ENCODE assay signal across 7 mouse cellular contexts in the genomic region with DNA sequence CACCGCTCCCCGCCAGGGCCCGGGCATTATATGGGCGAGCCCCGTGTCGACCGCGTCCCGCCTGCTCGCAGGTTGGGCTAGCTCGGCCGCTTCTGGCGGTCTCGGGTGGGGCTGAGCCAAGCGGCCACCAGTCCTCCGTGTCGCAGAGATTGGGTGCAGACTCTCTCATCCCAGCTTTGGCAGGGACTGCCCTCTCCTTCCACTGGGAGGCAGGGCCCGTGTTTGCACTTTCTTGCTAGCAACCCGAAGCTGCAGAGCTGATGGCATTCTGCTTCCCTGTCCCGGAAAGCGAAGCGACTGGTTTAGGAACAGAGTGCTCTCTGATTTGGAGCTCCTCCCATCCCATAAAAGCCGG. TPM values are rescaled to one million over a fixed set of nuclear protein-coding genes. Genes with fewer than 3 reads are reported as not detected.
DNase-seq lines count a peak whose midpoint lies in the region; ATAC-seq and TF ChIP-seq lines count a peak whose summit lies in the region.

No protein-coding gene starts in this region.

- peak overlapping the region; percentile 68 for H3K4me2 ChIP-seq in hindbrain, postnatal 0 days (ENCODE audit: low read depth, low read length)
- peak overlapping the region; percentile 83 for H3K4me2 ChIP-seq in midbrain, embryonic 13.5 days (replicated peaks)

- H3K27me3 ChIP-seq in spleen, adult 2 months (ENCODE audit: control insufficient read depth, insufficient read depth, low read length), result no peaks in the 10 kb centered on the region
- H3K27me3 ChIP-seq in hindbrain, postnatal 0 days (ENCODE audit: insufficient read depth, low read length), result no peaks in the 10 kb centered on the region
- H3K27me3 ChIP-seq in midbrain, embryonic 13.5 days, result no peaks in the 10 kb centered on the region

- H3K9ac ChIP-seq in hindbrain, postnatal 0 days (replicated peaks; ENCODE audit: low read length), result peak overlapping the region; percentile 83
- H3K9ac ChIP-seq in midbrain, embryonic 13.5 days (replicated peaks), result peak overlapping the region; percentile 94

- peak; percentile 18 for ATAC-seq in hindbrain, postnatal 0 days
- ATAC-seq in midbrain, embryonic 13.5 days, result no peak

- WGBS in spleen, adult 2 months, result under 1% methylated on average over 23 of the region's 23 CpGs
- WGBS in hindbrain, postnatal 0 days, result under 1% methylated on average over 23 of the region's 23 CpGs
- WGBS in midbrain, embryonic 13.5 days, result under 1% methylated on average over 23 of the region's 23 CpGs

- H3K27ac ChIP-seq in spleen, adult 2 months (ENCODE audit: insufficient read depth, low read length), result peak overlapping the region; percentile 97
- peak overlapping the region; percentile 89 for H3K27ac ChIP-seq in cortical plate, adult 2 months (ENCODE audit: insufficient read depth, low read length)
- H3K27ac ChIP-seq in hindbrain, postnatal 0 days, result peak overlapping the region; percentile 99
- peak overlapping the region; percentile 99 for H3K27ac ChIP-seq in midbrain, embryonic 13.5 days

- H3K9me3 ChIP-seq in hindbrain, postnatal 0 days (ENCODE audit: low read length), result no peaks in the 10 kb centered on the region
- H3K9me3 ChIP-seq in midbrain, embryonic 13.5 days, result no peaks in the 10 kb centered on the region

- DNase-seq in spleen, adult 2 months (ENCODE audit: low read depth in 1 of 2, low spot score in 2 of 2), result no peak
- no peak for DNase-seq in spleen, postnatal 10 days (ENCODE audit: low spot score in 2 of 2)
- DNase-seq in hindbrain, postnatal 0 days (ENCODE audit: low spot score), result peak; percentile 73
- no peak for DNase-seq in cerebellum, postnatal 14 days
- DNase-seq in urinary bladder, adult 2 months (ENCODE audit: low spot score), result no peak

- H3K4me3 ChIP-seq in spleen, adult 2 months (ENCODE audit: extremely low read depth, insufficient read depth, insufficient read length), result peak overlapping the region; percentile 99
- peak overlapping the region; percentile 45 for H3K4me3 ChIP-seq in cortical plate, adult 2 months (ENCODE audit: insufficient read depth, low read length)
- peak overlapping the region; percentile 89 for H3K4me3 ChIP-seq in hindbrain, postnatal 0 days (ENCODE audit: low read length)
- H3K4me3 ChIP-seq in midbrain, embryonic 13.5 days (replicated peaks), result peak overlapping the region; percentile 83

- peaks cover 2% of the 10 kb centered on the region; the same call in 1 of the 2 replicates for H3K4me1 ChIP-seq in spleen, adult 2 months (ENCODE audit: control insufficient read depth, insufficient read depth, insufficient read length)
- H3K4me1 ChIP-seq in cortical plate, adult 2 months (ENCODE audit: control insufficient read depth, insufficient read depth, low read length), result no peaks in the 10 kb centered on the region; the same call in 1 of the 2 replicates
- 0 out of 2 replicates have a peak, but pooled peaks cover 7% of the 10 kb centered on the region for H3K4me1 ChIP-seq in hindbrain, postnatal 0 days (ENCODE audit: insufficient read depth, low read length)
- peaks cover 44% of the 10 kb centered on the region for H3K4me1 ChIP-seq in midbrain, embryonic 13.5 days (replicated peaks)

- TF ChIP-seq CTCF in spleen, adult 2 months (IDR thresholded peaks at IDR 0.05; ENCODE audit: extremely low read depth, insufficient read depth, insufficient read length, insufficient replicate concordance), result no peak
- no peak for TF ChIP-seq CTCF in cortical plate, adult 2 months (IDR thresholded peaks at IDR 0.05; ENCODE audit: extremely low read depth, insufficient read depth, low read length)
- peak; percentile 50 for TF ChIP-seq CTCF in hindbrain, postnatal 0 days (IDR thresholded peaks at IDR 0.05; ENCODE audit: low read depth)

- no peak for TF ChIP-seq POLR2A in spleen, adult 2 months (IDR thresholded peaks at IDR 0.05; ENCODE audit: low read depth, low read length)
- TF ChIP-seq POLR2A in cortical plate, adult 2 months (IDR thresholded peaks at IDR 0.05; ENCODE audit: extremely low read depth, insufficient read depth, low read length), result 0 out of 2 replicates have a peak, but pooled peaks have one; percentile 11

- peaks cover 14% of the 10 kb centered on the region for H3K36me3 ChIP-seq in spleen, adult 2 months (ENCODE audit: control insufficient read depth, insufficient read depth, low read length)
- peaks cover 20% of the 10 kb centered on the region for H3K36me3 ChIP-seq in hindbrain, postnatal 0 days (ENCODE audit: insufficient read depth, low read length)
- H3K36me3 ChIP-seq in midbrain, embryonic 13.5 days, result peaks cover 25% of the 10 kb centered on the region

RNA-seq across cellular contexts. Expression of a gene that starts 0.5 kb away (rescaled TPM):
- polyA plus RNA-seq in spleen, adult 2 months (2012; rRNA removed), result 8.5 and 19.2 TPM in 2 replicates
- polyA plus RNA-seq in cortical plate, adult 2 months (2012; rRNA removed), result 20.8 and 22.2 TPM in 2 replicates
- total RNA-seq in hindbrain, postnatal 0 days (2014; rRNA removed), result 21.5 and 23.1 TPM in 2 replicates
- polyA plus RNA-seq in hindbrain, postnatal 0 days (2015; fragmentation: Nextera tagmentation; extraction: Ambion mirVana), result 13.9 and 16.3 TPM in 2 replicates
- polyA plus RNA-seq in midbrain, embryonic 13.5 days (2015; fragmentation: Nextera tagmentation; extraction: Ambion mirVana), result 25.9 and 26.3 TPM in 2 replicates
- polyA plus RNA-seq in urinary bladder, adult 2 months (2012; rRNA removed), result 22.2 and 26.3 TPM in 2 replicates

RNA-seq across cellular contexts. Expression of a gene that starts 1.2 kb away (rescaled TPM):
- polyA plus RNA-seq in spleen, adult 2 months (2012; rRNA removed), result 8.5 and 10.1 TPM in 2 replicates
- 19.2 and 22.4 TPM in 2 replicates for polyA plus RNA-seq in cortical plate, adult 2 months (2012; rRNA removed)
- total RNA-seq in hindbrain, postnatal 0 days (2014; rRNA removed), result 17.3 and 26.2 TPM in 2 replicates
- 38.7 and 38.9 TPM in 2 replicates for polyA plus RNA-seq in hindbrain, postnatal 0 days (2015; fragmentation: Nextera tagmentation; extraction: Ambion mirVana)
- 45.8 and 56.6 TPM in 2 replicates for polyA plus RNA-seq in midbrain, embryonic 13.5 days (2015; fragmentation: Nextera tagmentation; extraction: Ambion mirVana)
- polyA plus RNA-seq in urinary bladder, adult 2 months (2012; rRNA removed), result 23.8 TPM in 2 replicates

Comparison
In these comparisons a context has a peak if more than half of its experiments do, and no peak if none do; other contexts are left out.
1. H3K4me3 ChIP-seq: peak in every context shown above with its lines; median percentile 99 in spleen, adult 2 months; 89 in hindbrain, postnatal 0 days; 83 in midbrain, embryonic 13.5 days; 45 in cortical plate, adult 2 months.